Mouse (Mus musculus) hindbrain, embryonic 16.5 days (tissue): ENCODE measurements around the gene Ptprh. TPM values are rescaled to one million over a fixed set of nuclear protein-coding genes. Genes with fewer than 3 reads are reported as not detected.
"Not testable (repeated sequence)": the region's sequence is repeated elsewhere in the genome, so short reads cannot be mapped to it uniquely, and the experiment has no call there.

Experiments used
- ATAC-seq: fragments of 200-750 bp; cut with Nextera tagmentation; 2 replicates; pipeline ENCODE4 v1.8.0; 2017; ENCODE audit warnings: moderate TSS enrichment, moderate library complexity
- H3K27ac ChIP-seq: fragments of 300-500 bp; sonication (generic); 2 replicates; pipeline ENCODE4 v1.5.1; 2014; ENCODE audit warnings: low read depth, mild to moderate bottlenecking, control low read depth, low read length, moderate library complexity
- H3K27me3 ChIP-seq: fragments of 300-500 bp; sonication (generic); replicated peaks from 2 replicates; pipeline ENCODE4 v1.6.1; 2014; ENCODE audit warnings: low read length; ENCODE audit not compliant: control insufficient read depth, insufficient read depth
- H3K36me3 ChIP-seq: fragments of 300-500 bp; sonication (generic); 2 replicates; pipeline ENCODE4 v1.6.1; 2014; ENCODE audit warnings: mild to moderate bottlenecking, low read length, moderate library complexity, mixed read lengths; ENCODE audit not compliant: control insufficient read depth, insufficient read depth
- H3K4me1 ChIP-seq: fragments of 300-500 bp; sonication (generic); 2 replicates; pipeline ENCODE4 v1.6.1; 2014; ENCODE audit warnings: low read depth, low read length; ENCODE audit not compliant: control insufficient read depth, insufficient read depth
- H3K4me2 ChIP-seq: fragments of 300-500 bp; sonication (generic); 2 replicates; pipeline ENCODE4 v1.6.1; 2014; ENCODE audit warnings: mild to moderate bottlenecking, low read length, control low read depth, moderate library complexity
- H3K4me3 ChIP-seq: fragments of 300-500 bp; sonication (generic); 2 replicates; pipeline ENCODE4 v1.5.1; 2014; ENCODE audit warnings: mild to moderate bottlenecking, low read length, control low read depth, moderate library complexity
- H3K9ac ChIP-seq: fragments of 300-500 bp; sonication (generic); 2 replicates; pipeline ENCODE4 v1.6.1; 2014; ENCODE audit warnings: low read depth, mild to moderate bottlenecking, control low read depth, low read length, moderate library complexity
- H3K9me3 ChIP-seq: fragments of 300-500 bp; sonication (generic); 2 replicates; pipeline ENCODE4 v1.6.1; 2014; ENCODE audit warnings: mild to moderate bottlenecking, low read length, moderate library complexity; ENCODE audit not compliant: control insufficient read depth
- WGBS: fragments of 180-500 bp; shearing (Covaris S2); extraction: QIAGEN DNeasy Blood & Tissue Kit; methylation state at CpG from one replicate; pipeline ENCODE4 v1.1.7; 2014; 5-methylcytosine and 5-hydroxymethylcytosine counted together
- polyA plus RNA-seq: library from polyadenylated mRNA; unstranded; fragments of >200 nt; fragmentation: Nextera tagmentation; extraction: Ambion mirVana; gene quantifications from 2 replicates; pipeline ENCODE4 v1.2.1, GENCODE M21; 2015

Gene Ptprh
- polyA plus RNA-seq, 1 experiment from 2014 or later, result 1.1 TPM

GRCm38 (mm10) chr7:4612956-4613355 lies 9.1 kb upstream of the Ptprh start:
- no peak overlapping the region for H3K4me3 ChIP-seq
- H3K9me3 ChIP-seq, result no peaks in the 10 kb centered on the region
- H3K27ac ChIP-seq, result no peak overlapping the region
- H3K4me1 ChIP-seq, result no peaks in the 10 kb centered on the region
- H3K27me3 ChIP-seq, result no peaks in the 10 kb centered on the region
- 70% methylated on average over 1 of the region's 1 CpGs for WGBS
- ATAC-seq, result no peak
- H3K4me2 ChIP-seq, result no peak overlapping the region
- no peak overlapping the region for H3K9ac ChIP-seq
- no peaks in the 10 kb centered on the region for H3K36me3 ChIP-seq

GRCm38 (mm10) chr7:4612386-4612785 lies 8.5 kb upstream of the Ptprh start:
- Histone ChIP-seq H3K27ac (no peak overlapping the region), H3K4me1 (no peaks in the 10 kb centered on the region), H3K4me2 (no peak overlapping the region), H3K4me3 (no peak overlapping the region), H3K9me3 (no peaks in the 10 kb centered on the region), H3K9ac (no peak overlapping the region), H3K27me3 (no peaks in the 10 kb centered on the region), H3K36me3 (no peaks in the 10 kb centered on the region)
- no peak for ATAC-seq
- WGBS, result 65% methylated on average over 8 of the region's 8 CpGs

GRCm38 (mm10) chr7:4611921-4612341 lies 8.1 kb upstream of the Ptprh start:
- no peaks in the 10 kb centered on the region for H3K27me3 ChIP-seq
- H3K9me3 ChIP-seq, result no peaks in the 10 kb centered on the region
- H3K4me3 ChIP-seq, result no peak overlapping the region
- WGBS, result 79% methylated on average over 12 of the region's 12 CpGs
- H3K36me3 ChIP-seq, result no peaks in the 10 kb centered on the region
- no peak overlapping the region for H3K27ac ChIP-seq
- H3K9ac ChIP-seq, result no peak overlapping the region
- no peaks in the 10 kb centered on the region for H3K4me1 ChIP-seq
- H3K4me2 ChIP-seq, result no peak overlapping the region
- no peak for ATAC-seq

DNA sequence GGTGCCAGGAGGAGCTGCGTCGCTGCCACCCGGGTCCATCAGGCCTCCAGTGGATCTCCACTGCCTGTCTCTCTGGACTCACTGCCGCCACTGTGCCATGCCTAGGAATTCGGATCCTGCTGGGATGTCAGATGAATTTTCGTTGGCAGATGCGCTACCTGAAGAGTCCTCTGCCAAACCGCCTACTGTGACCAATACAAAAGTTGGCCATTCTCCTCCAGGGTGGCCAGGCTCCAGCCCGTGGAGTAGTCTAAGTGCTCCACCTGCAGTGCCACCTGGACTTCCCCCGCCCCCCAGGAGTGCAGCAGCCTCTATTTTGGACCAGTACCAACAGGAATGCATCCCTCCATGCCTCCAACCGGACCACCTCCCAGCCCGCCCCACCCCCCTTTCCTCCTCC lies 7.7 kb upstream of the Ptprh start:
- H3K9ac ChIP-seq, result no peak overlapping the region
- no peak for ATAC-seq
- whole genome bisulfite sequencing, result 78% methylated on average over 12 of the region's 12 CpGs

GRCm38 (mm10) chr7:4608002-4608401 lies 4.2 kb upstream of the Ptprh start:
- Histone ChIP-seq H3K27me3 (no peaks in the 10 kb centered on the region), H3K9me3 (no peaks in the 10 kb centered on the region), H3K4me3 (no peak overlapping the region), H3K9ac (no peak overlapping the region), H3K4me1 (no peaks in the 10 kb centered on the region), H3K4me2 (no peak overlapping the region), H3K27ac (no peak overlapping the region), H3K36me3 (no peaks in the 10 kb centered on the region)
- ATAC-seq, result no peak
- WGBS, result 70% methylated on average over 5 of the region's 5 CpGs

More for the DNA sequence above, 7.7 kb upstream of the Ptprh start:
- H3K4me2 ChIP-seq, result no peak overlapping the region
- H3K4me3 ChIP-seq, result no peak overlapping the region
- no peaks in the 10 kb centered on the region for H3K36me3 ChIP-seq
- H3K27me3 ChIP-seq, result no peaks in the 10 kb centered on the region
- no peaks in the 10 kb centered on the region for H3K4me1 ChIP-seq
- no peak overlapping the region for H3K27ac ChIP-seq
- no peaks in the 10 kb centered on the region for H3K9me3 ChIP-seq

GRCm38 (mm10) chr7:4602969-4603368 lies 872 bp downstream of the Ptprh start:
- Histone ChIP-seq H3K4me2 (no peak overlapping the region), H3K9ac (no peak overlapping the region), H3K27ac (no peak overlapping the region), H3K9me3 (no peaks in the 10 kb centered on the region), H3K4me3 (no peak overlapping the region), H3K4me1 (no peaks in the 10 kb centered on the region), H3K27me3 (no peaks in the 10 kb centered on the region), H3K36me3 (no peaks in the 10 kb centered on the region)
- no peak for ATAC-seq
- WGBS, result 91% methylated on average over 6 of the region's 6 CpGs

- ATAC-seq, H3K9ac ChIP-seq: not testable (repeated sequence)
- WGBS, result 74% methylated on average over 4 of the region's 4 CpGs
These were observed 6.8 kb downstream of the Ptprh start for GRCm38 (mm10) chr7:4597046-4597445.

GRCm38 (mm10) chr7:4581481-4581880 lies 22.4 kb downstream of the Ptprh start:
- WGBS, result 85% methylated on average over 3 of the region's 3 CpGs

More at GRCm38 (mm10) chr7:4597046-4597445, 6.8 kb downstream of the Ptprh start:
- not testable (repeated sequence) for H3K4me3 ChIP-seq, H3K27me3 ChIP-seq, H3K27ac ChIP-seq, H3K36me3 ChIP-seq, H3K4me2 ChIP-seq, H3K9me3 ChIP-seq, H3K4me1 ChIP-seq

GRCm38 (mm10) chr7:4572361-4572760 lies 31.5 kb downstream of the Ptprh start:
- WGBS, result 78% methylated on average over 2 of the region's 2 CpGs
- not testable (repeated sequence) for H3K4me3 ChIP-seq, H3K4me2 ChIP-seq, H3K4me1 ChIP-seq, ATAC-seq, H3K9ac ChIP-seq, H3K27ac ChIP-seq, H3K27me3 ChIP-seq, H3K36me3 ChIP-seq, H3K9me3 ChIP-seq

More at GRCm38 (mm10) chr7:4581481-4581880, 22.4 kb downstream of the Ptprh start:
- H3K27ac ChIP-seq, H3K4me2 ChIP-seq, H3K27me3 ChIP-seq, ATAC-seq, H3K36me3 ChIP-seq, H3K9ac ChIP-seq, H3K4me3 ChIP-seq, H3K4me1 ChIP-seq, H3K9me3 ChIP-seq: not testable (repeated sequence)

DNA sequence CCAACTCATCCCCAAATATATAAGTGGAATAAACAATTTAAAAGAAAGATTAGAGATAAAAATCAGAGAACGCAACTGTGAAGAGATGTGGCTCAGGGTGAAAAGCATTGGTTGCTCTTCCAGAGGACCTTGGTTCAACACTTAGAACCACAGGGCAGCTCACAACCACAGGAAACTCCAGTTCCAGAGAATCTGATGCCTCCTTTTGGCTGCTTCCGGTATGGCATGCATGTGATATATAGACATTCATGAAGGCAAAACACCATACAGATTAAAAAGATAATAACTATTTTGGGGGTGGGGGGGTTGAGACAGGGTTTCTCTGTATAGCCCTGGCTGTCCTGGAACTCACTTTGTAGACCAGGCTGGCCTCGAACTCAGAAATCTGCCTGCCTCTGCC lies 41.2 kb downstream of the Ptprh start:
- no peak overlapping the region for H3K27ac ChIP-seq
- no peak overlapping the region for H3K4me3 ChIP-seq
- ATAC-seq, result no peak
- WGBS, result 97% methylated on average over 3 of the region's 3 CpGs
- no peaks in the 10 kb centered on the region for H3K36me3 ChIP-seq
- H3K9me3 ChIP-seq, result no peaks in the 10 kb centered on the region
- H3K9ac ChIP-seq, result no peak overlapping the region
- no peak overlapping the region for H3K4me2 ChIP-seq
- H3K4me1 ChIP-seq, result no peaks in the 10 kb centered on the region
- no peaks in the 10 kb centered on the region for H3K27me3 ChIP-seq
